Mouse (Mus musculus): Measurements from ENCODE around the gene Hjurp. TPM values are rescaled to one million over a fixed set of nuclear protein-coding genes. Genes with fewer than 3 reads are reported as not detected.
A peak's percentile ranks its signal among the peaks of the same experiment; 100 is the strongest.

The Hjurp gene
- total and polyA plus RNA-seq, 3 experiments, result 67.6 to 80.8 (median 69.8) TPM

- H3K79me2 ChIP-seq (replicated peaks; ENCODE audit: control insufficient read depth, extremely low read depth, insufficient read depth, poor library complexity, severe bottlenecking), result peaks cover 31% of the 10 kb centered on the region
- TF ChIP-seq ETS1 (conservative IDR thresholded peaks at IDR 0.05; ENCODE audit: low read depth, low read length), result no peak
- TF ChIP-seq POLR2AphosphoS2 (IDR thresholded peaks at IDR 0.05; ENCODE audit: low read depth, low read length), result no peak
- TF ChIP-seq SMC3 (IDR thresholded peaks at IDR 0.05; ENCODE audit: low read depth, low read length), result no peak
- no peak for TF ChIP-seq GABPA (IDR thresholded peaks at IDR 0.05; ENCODE audit: insufficient replicate concordance, low read depth, low read length)
- no peak for TF ChIP-seq KAT2A (IDR thresholded peaks at IDR 0.05; ENCODE audit: insufficient replicate concordance, low read length)
- no peak for TF ChIP-seq MAX (IDR thresholded peaks at IDR 0.05; ENCODE audit: low read length)
- no peak for TF ChIP-seq JUND (conservative IDR thresholded peaks at IDR 0.05; ENCODE audit: low read depth, low read length)
- no peak for TF ChIP-seq IRF4 (IDR thresholded peaks at IDR 0.05; ENCODE audit: low read depth, low read length)
- no peak for TF ChIP-seq ZKSCAN1 (IDR thresholded peaks at IDR 0.05; ENCODE audit: borderline replicate concordance, low read depth, low read length)
- TF ChIP-seq E2F4 (IDR thresholded peaks at IDR 0.05; ENCODE audit: insufficient replicate concordance, low read depth, low read length), result no peak
- TF ChIP-seq TBP (conservative IDR thresholded peaks at IDR 0.05; ENCODE audit: low read depth, low read length), result no peak
- TF ChIP-seq RAD21 (IDR thresholded peaks at IDR 0.05; ENCODE audit: low read depth, low read length), result no peak
- TF ChIP-seq USF1 (IDR thresholded peaks at IDR 0.05; ENCODE audit: low read depth, low read length), result no peak
- no peak for TF ChIP-seq RCOR1 (conservative IDR thresholded peaks at IDR 0.05; ENCODE audit: low read depth, low read length)
- no peak for TF ChIP-seq TCF12 (IDR thresholded peaks at IDR 0.05; ENCODE audit: low read depth, low read length)
- TF ChIP-seq CHD1 (IDR thresholded peaks at IDR 0.05; ENCODE audit: low read depth, low read length), result no peak
- TF ChIP-seq POLR2A (IDR thresholded peaks at IDR 0.05; ENCODE audit: low read depth, low read length), result no peak
- TF ChIP-seq NRF1 (IDR thresholded peaks at IDR 0.05; ENCODE audit: low read depth, low read length), result no peak
- peak; percentile 25; the same call in 1 of the 2 replicates for TF ChIP-seq BHLHE40 (IDR thresholded peaks at IDR 0.05; ENCODE audit: low read depth, low read length)
- TF ChIP-seq CHD2 (IDR thresholded peaks at IDR 0.05; ENCODE audit: low read length), result peak; percentile 7; the same call in 1 of the 2 replicates
- TF ChIP-seq MEF2A (IDR thresholded peaks at IDR 0.05; ENCODE audit: borderline replicate concordance, low read depth, low read length), result no peak
- no peak for TF ChIP-seq CTCF (conservative IDR thresholded peaks at IDR 0.05 in 1 of 2, IDR thresholded peaks at IDR 0.05 in 1 of 2; ENCODE audit: low read depth in 2 of 2, low read length in 2 of 2)
- no peak for TF ChIP-seq HCFC1 (IDR thresholded peaks at IDR 0.05; ENCODE audit: low read depth, low read length)
- no peak for TF ChIP-seq ZC3H11A (IDR thresholded peaks at IDR 0.05; ENCODE audit: low read depth, low read length)
- TF ChIP-seq JUN (IDR thresholded peaks at IDR 0.05; ENCODE audit: insufficient read depth, low read depth, low read length), result no peak
- TF ChIP-seq ELF1 (IDR thresholded peaks at IDR 0.05; ENCODE audit: low read depth, low read length), result no peak
- TF ChIP-seq MXI1 (IDR thresholded peaks at IDR 0.05; ENCODE audit: low read depth, low read length), result no peak; the same call in none of the 2 replicates
- TF ChIP-seq UBTF (IDR thresholded peaks at IDR 0.05; ENCODE audit: low read depth, low read length), result no peak
- TF ChIP-seq ZMIZ1 (IDR thresholded peaks at IDR 0.05; ENCODE audit: low read depth, low read length), result no peak
- TF ChIP-seq MAZ (IDR thresholded peaks at IDR 0.05; ENCODE audit: low read depth, low read length), result no peak
- 0 out of 2 replicates have a peak, but pooled peaks have one; percentile 55 for TF ChIP-seq MYC (IDR thresholded peaks at IDR 0.05; ENCODE audit: low read depth, low read length)
- TF ChIP-seq MAFK (IDR thresholded peaks at IDR 0.05; ENCODE audit: insufficient replicate concordance, low read length), result 0 out of 2 replicates have a peak, but pooled peaks have one; percentile 46
- peak; percentile 58; the same call in 1 of the 2 replicates for TF ChIP-seq SIN3A (IDR thresholded peaks at IDR 0.05; ENCODE audit: low read length)
- TF ChIP-seq USF2 (conservative IDR thresholded peaks at IDR 0.05; ENCODE audit: low read depth, low read length), result no peak
- no peak for TF ChIP-seq ZNF384 (IDR thresholded peaks at IDR 0.05; ENCODE audit: low read depth, low read length)
- no peak for TF ChIP-seq EP300 (IDR thresholded peaks at IDR 0.05; ENCODE audit: low read length)
- TF ChIP-seq NELFE (IDR thresholded peaks at IDR 0.05; ENCODE audit: low read depth, low read length), result no peak
- no peak for TF ChIP-seq PAX5 (IDR thresholded peaks at IDR 0.05; ENCODE audit: low read length)
- H3K4me2 ChIP-seq (ENCODE audit: insufficient read depth, low read depth, poor library complexity, severe bottlenecking), result peak overlapping the region; percentile 59
- H3K27ac ChIP-seq (ENCODE audit: insufficient read depth, low read depth), result no peak overlapping the region
- peaks cover 24% of the 10 kb centered on the region for H3K27me3 ChIP-seq (replicated peaks)
- peak overlapping the region; percentile 54 to 66 (median 64) for H3K4me3 ChIP-seq (replicated peaks in 1 of 3; ENCODE audit: low read depth in 2 of 3, low read length in 2 of 3, poor library complexity in 1 of 3)
- H3K4me1 ChIP-seq (ENCODE audit: control insufficient read depth in 1 of 2, insufficient read depth in 2 of 2), result peaks cover 5 to 20% of the 10 kb centered on the region in 2 experiments
- peak overlapping the region; percentile 38 for H3K9ac ChIP-seq (ENCODE audit: insufficient read depth, low read depth)
- in situ Hi-C loops (cut with MboI; ENCODE audit: low pct_ligation_motif_present, low pct_unique_long_range_greater_than_20kb, low sequenced_read_pairs) (loop anchor here (25.0 kb wide), 1 partner anchor 314 kb away; no protein-coding TSS in a partner anchor), dilution Hi-C loops (cut with MboI; ENCODE audit: extremely low pct_ligation_motif_present, extremely low pct_unique_long_range_greater_than_20kb, low sequenced_read_pairs) (no loop called here)
- peaks cover 19% of the 10 kb centered on the region for H3K9me3 ChIP-seq (replicated peaks; ENCODE audit: low read length)
- peaks cover 35 to 47% of the 10 kb centered on the region in 2 experiments for H3K36me3 ChIP-seq (replicated peaks in 1 of 2; ENCODE audit: control insufficient read depth in 1 of 2, insufficient read depth in 1 of 2, low read length in 1 of 2)
- no peak for DNase-seq (ENCODE audit: extremely low read depth)
Observed at GRCm38 (mm10) chr1:88275698-88276523, 1.5 kb downstream of the Hjurp start.
